Mouse (Mus musculus) forebrain, postnatal 0 days (tissue): ENCODE data around the gene Tanc1. TPM values are rescaled to one million over a fixed set of nuclear protein-coding genes. Genes with fewer than 3 reads are reported as not detected.
A peak's percentile ranks its signal among the peaks of the same experiment; 100 is the strongest.

Experiments
- ATAC-seq: fragments of 200-750 bp; cut with Nextera tagmentation; 2 replicates; pipeline ENCODE4 v1.8.0; 2017; ENCODE audit warnings: mild to moderate bottlenecking, moderate library complexity
- DNase-seq: peaks from one replicate; pipeline ENCODE4 v3.0.0-alpha.2; 2015
- H3K27ac ChIP-seq: fragments of 300-500 bp; sonication (generic); 2 replicates; pipeline ENCODE4 v1.5.1; 2014; ENCODE audit warnings: low read depth, mild to moderate bottlenecking, antibody characterized with exemption, low read length, moderate library complexity, mixed read lengths
- H3K27me3 ChIP-seq: fragments of 300-500 bp; sonication (generic); 2 replicates; pipeline ENCODE4 v1.6.1; 2014; ENCODE audit warnings: mild to moderate bottlenecking, low read length, mixed read lengths; ENCODE audit not compliant: insufficient read depth
- H3K36me3 ChIP-seq: fragments of 300-500 bp; sonication (generic); 2 replicates; pipeline ENCODE4 v1.6.1; 2014; ENCODE audit warnings: mild to moderate bottlenecking, moderate library complexity; ENCODE audit not compliant: insufficient read depth
- H3K4me1 ChIP-seq: fragments of 300-500 bp; sonication (generic); 2 replicates; pipeline ENCODE4 v1.6.1; 2014; ENCODE audit warnings: antibody characterized with exemption; ENCODE audit not compliant: insufficient read depth
- H3K4me2 ChIP-seq: fragments of 300-500 bp; sonication (generic); 2 replicates; pipeline ENCODE4 v1.6.1; 2014; ENCODE audit warnings: low read depth, mild to moderate bottlenecking, moderate library complexity
- H3K4me3 ChIP-seq: fragments of 300-500 bp; sonication (generic); 2 replicates; pipeline ENCODE4 v1.5.1; 2014; ENCODE audit warnings: low read depth, low read length, mixed read lengths
- H3K9ac ChIP-seq: fragments of 300-500 bp; sonication (generic); 2 replicates; pipeline ENCODE4 v1.6.1; 2014; ENCODE audit warnings: mild to moderate bottlenecking
- H3K9me3 ChIP-seq: fragments of 300-500 bp; sonication (generic); 2 replicates; pipeline ENCODE4 v1.6.1; 2016; ENCODE audit warnings: low read length
- CTCF ChIP-seq: sonication (generic); IDR thresholded peaks from 2 replicates; pipeline ENCODE4 v1.5.1; 2016; ENCODE audit warnings: antibody characterized with exemption, control low read depth, low read depth
- WGBS: fragments of 180-500 bp; shearing (Covaris S2); extraction: QIAGEN DNeasy Blood & Tissue Kit; methylation state at CpG from one replicate; pipeline ENCODE4 v1.1.7; 2014; 5-methylcytosine and 5-hydroxymethylcytosine counted together
- polyA plus RNA-seq: library from polyadenylated mRNA; unstranded; fragments of >200 nt; fragmentation: Nextera tagmentation; extraction: Ambion mirVana; gene quantifications from 2 replicates; pipeline ENCODE4 v1.2.1, GENCODE M21; 2015
- total RNA-seq: library from RNA; depleted of rRNA; stranded (reverse); fragments of >200 nt; gene quantifications from 2 replicates; pipeline ENCODE4 v1.2.3, GENCODE M21; 2014

Tanc1 gene
- total and polyA plus RNA-seq, 2 experiments from 2014 or later = 2.9 to 5.0 TPM

- H3K36me3 ChIP-seq = no peaks in the 10 kb centered on the region
- no peaks in the 10 kb centered on the region for H3K9me3 ChIP-seq
- ATAC-seq (no peak), DNase-seq (no peak)
- H3K27me3 ChIP-seq = no peaks in the 10 kb centered on the region
- H3K4me2 ChIP-seq = no peak overlapping the region
- H3K27ac ChIP-seq = no peak overlapping the region
- WGBS = 88% methylated on average over 8 of the region's 8 CpGs
- H3K4me1 ChIP-seq = peaks cover 3% of the 10 kb centered on the region; the same call in 1 of the 2 replicates
- no peak overlapping the region for H3K9ac ChIP-seq
- TF ChIP-seq CTCF = no peak
- no peak overlapping the region for H3K4me3 ChIP-seq
These were observed 40.0 kb downstream of the Tanc1 start for GRCm38 (mm10) chr2:59651801-59652200.

DNA sequence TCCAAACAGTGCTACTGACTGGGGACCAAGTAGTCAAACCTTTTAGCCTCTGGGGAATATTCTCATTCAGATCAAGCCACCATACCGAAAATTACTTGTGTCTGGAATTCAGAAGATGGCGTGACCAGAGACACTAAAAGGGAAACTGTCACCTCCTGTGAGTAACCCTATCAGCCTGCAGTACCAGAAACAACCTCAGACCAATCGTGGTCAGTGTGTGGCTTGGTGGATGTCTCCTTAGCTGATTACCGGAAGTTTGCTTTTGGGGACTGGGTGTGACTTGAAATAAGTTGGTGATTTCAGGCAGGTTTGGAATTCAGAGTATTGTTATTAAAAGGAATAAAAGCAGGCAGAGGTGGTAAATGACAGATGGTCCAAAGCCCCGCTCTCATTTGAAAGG, 40.9 kb downstream of the Tanc1 start:
- 0 out of 2 replicates have a peak, but pooled peaks have one; percentile 22 for TF ChIP-seq CTCF
- H3K27me3 ChIP-seq = no peaks in the 10 kb centered on the region
- H3K4me1 ChIP-seq = peaks cover 3% of the 10 kb centered on the region; the same call in 1 of the 2 replicates
- ATAC-seq (no peak), DNase-seq (no peak)
- H3K9ac ChIP-seq = no peak overlapping the region
- no peak overlapping the region for H3K4me2 ChIP-seq
- no peak overlapping the region for H3K4me3 ChIP-seq
- H3K9me3 ChIP-seq = no peaks in the 10 kb centered on the region
- no peaks in the 10 kb centered on the region for H3K36me3 ChIP-seq
- H3K27ac ChIP-seq = no peak overlapping the region
- WGBS = 66% methylated on average over 5 of the region's 5 CpGs

DNA sequence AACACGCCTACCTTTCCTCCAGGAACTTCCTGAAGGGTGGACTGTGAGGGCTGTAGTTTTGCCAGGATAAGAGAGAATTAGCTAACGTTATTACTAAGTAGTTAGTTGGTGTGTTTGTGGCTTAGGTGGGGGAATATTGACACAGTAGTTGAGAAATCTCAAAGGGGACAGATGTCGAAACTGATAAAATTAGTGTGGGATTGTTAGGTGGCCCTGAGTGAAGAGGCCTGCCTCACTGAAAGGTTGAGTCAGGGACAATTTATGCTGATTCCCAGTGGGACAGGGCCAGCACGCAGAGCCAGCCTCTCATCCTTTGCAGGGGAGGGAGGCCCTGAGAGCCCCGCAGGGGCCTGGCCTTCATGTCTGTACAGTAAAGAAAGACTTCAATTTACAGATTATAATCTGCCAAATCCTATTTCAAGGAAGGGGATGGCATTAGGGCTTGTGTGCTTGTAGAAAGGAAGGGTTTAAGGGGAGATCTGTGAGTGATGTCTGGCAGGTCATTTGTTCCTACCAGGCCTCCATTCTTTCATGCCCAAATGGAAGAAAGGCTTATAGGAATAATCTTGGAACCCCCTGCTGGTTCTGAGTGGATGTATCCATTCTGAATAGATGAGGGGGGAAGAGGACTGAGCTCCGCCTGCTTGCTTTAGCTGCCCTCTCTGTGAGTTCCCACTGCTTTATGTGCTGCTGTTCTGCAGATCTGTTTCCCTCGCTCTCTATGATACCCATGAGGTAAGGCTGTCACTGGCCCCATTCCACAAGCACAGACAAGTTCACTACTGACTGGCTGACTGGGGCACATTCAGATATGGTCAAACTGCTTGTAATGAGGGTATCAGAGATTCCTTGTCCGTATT, 41.7 kb downstream of the Tanc1 start:
- no peak for DNase-seq
- peak; percentile 69 for ATAC-seq
- Histone ChIP-seq H3K9me3 (no peaks in the 10 kb centered on the region), H3K27me3 (no peaks in the 10 kb centered on the region), H3K36me3 (no peaks in the 10 kb centered on the region), H3K9ac (no peak overlapping the region), H3K4me3 (no peak overlapping the region), H3K4me2 (no peak overlapping the region), H3K27ac (no peak overlapping the region), H3K4me1 (peaks cover 3% of the 10 kb centered on the region; the same call in 1 of the 2 replicates)
- no peak; the same call in 1 of the 2 replicates for TF ChIP-seq CTCF
- 27% methylated on average over 8 of the region's 8 CpGs for WGBS

DNA sequence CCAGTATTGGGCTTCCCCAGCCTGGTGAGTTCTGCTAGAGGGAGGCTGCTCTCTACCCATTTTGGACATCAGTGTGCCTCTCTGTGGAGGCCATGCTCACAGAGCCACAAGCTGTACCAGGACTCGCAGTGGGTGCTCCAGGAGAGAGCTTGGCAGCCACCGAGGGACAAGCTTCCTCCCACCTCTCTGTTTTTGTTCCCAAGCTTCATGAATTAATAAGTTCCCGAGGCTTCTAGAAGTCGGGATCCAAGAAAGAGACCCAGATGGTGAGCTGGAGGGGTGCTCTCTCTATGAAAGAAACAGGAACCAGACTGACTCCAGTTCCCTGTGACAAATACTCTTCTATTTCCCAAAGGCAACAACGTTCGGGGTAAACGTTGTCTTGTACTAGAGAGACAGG, 43.6 kb downstream of the Tanc1 start:
- H3K4me2 ChIP-seq = no peak overlapping the region
- no peak overlapping the region for H3K4me3 ChIP-seq
- H3K9ac ChIP-seq = no peak overlapping the region
- H3K27ac ChIP-seq = no peak overlapping the region
- no peaks in the 10 kb centered on the region for H3K9me3 ChIP-seq
- peak; percentile 29 for DNase-seq
- no peak for TF ChIP-seq CTCF
- no peaks in the 10 kb centered on the region for H3K27me3 ChIP-seq
- H3K4me1 ChIP-seq = peaks cover 3% of the 10 kb centered on the region; the same call in 1 of the 2 replicates
- no peaks in the 10 kb centered on the region for H3K36me3 ChIP-seq
- 19% methylated on average over 7 of the region's 7 CpGs for WGBS
- 0 out of 2 replicates have a peak, but pooled peaks have one; percentile 7 for ATAC-seq

DNA sequence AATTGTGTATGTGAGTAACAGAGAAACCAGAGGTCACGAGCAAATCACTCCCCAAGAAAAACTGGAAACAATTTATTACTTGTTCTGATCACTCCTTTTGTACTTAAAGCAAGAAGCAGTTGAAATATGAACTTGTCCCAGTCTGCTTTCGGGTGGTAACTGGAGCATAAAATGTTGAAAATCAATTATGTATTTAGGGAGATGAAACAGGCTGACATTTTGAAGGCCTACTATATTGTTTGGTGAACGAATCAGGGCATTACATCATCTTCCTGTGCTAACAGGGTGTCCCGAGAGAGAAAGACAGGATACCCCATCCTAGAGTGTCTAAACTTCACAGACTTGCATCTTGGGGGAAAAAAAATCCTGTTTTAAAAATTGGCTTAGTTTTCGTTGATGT, 44.8 kb downstream of the Tanc1 start:
- H3K27me3 ChIP-seq = no peaks in the 10 kb centered on the region
- H3K4me2 ChIP-seq = no peak overlapping the region
- no peak overlapping the region for H3K27ac ChIP-seq
- H3K9ac ChIP-seq = no peak overlapping the region
- no peak for ATAC-seq
- 57% methylated on average over 5 of the region's 5 CpGs for WGBS
- H3K4me3 ChIP-seq = no peak overlapping the region
- H3K9me3 ChIP-seq = no peaks in the 10 kb centered on the region
- no peak for TF ChIP-seq CTCF
- no peak for DNase-seq
- peaks cover 3% of the 10 kb centered on the region; the same call in 1 of the 2 replicates for H3K4me1 ChIP-seq
- no peaks in the 10 kb centered on the region for H3K36me3 ChIP-seq

- H3K9me3 ChIP-seq = no peaks in the 10 kb centered on the region
- no peak overlapping the region for H3K4me2 ChIP-seq
- peaks cover 3% of the 10 kb centered on the region; the same call in 1 of the 2 replicates for H3K4me1 ChIP-seq
- ATAC-seq (no peak), DNase-seq (no peak)
- no peak overlapping the region for H3K9ac ChIP-seq
- no peaks in the 10 kb centered on the region for H3K27me3 ChIP-seq
- TF ChIP-seq CTCF = no peak
- no peak overlapping the region for H3K27ac ChIP-seq
- H3K36me3 ChIP-seq = no peaks in the 10 kb centered on the region
- H3K4me3 ChIP-seq = no peak overlapping the region
- 70% methylated on average over 6 of the region's 6 CpGs for WGBS
These were observed 47.8 kb downstream of the Tanc1 start for GRCm38 (mm10) chr2:59659686-59660085.

DNA sequence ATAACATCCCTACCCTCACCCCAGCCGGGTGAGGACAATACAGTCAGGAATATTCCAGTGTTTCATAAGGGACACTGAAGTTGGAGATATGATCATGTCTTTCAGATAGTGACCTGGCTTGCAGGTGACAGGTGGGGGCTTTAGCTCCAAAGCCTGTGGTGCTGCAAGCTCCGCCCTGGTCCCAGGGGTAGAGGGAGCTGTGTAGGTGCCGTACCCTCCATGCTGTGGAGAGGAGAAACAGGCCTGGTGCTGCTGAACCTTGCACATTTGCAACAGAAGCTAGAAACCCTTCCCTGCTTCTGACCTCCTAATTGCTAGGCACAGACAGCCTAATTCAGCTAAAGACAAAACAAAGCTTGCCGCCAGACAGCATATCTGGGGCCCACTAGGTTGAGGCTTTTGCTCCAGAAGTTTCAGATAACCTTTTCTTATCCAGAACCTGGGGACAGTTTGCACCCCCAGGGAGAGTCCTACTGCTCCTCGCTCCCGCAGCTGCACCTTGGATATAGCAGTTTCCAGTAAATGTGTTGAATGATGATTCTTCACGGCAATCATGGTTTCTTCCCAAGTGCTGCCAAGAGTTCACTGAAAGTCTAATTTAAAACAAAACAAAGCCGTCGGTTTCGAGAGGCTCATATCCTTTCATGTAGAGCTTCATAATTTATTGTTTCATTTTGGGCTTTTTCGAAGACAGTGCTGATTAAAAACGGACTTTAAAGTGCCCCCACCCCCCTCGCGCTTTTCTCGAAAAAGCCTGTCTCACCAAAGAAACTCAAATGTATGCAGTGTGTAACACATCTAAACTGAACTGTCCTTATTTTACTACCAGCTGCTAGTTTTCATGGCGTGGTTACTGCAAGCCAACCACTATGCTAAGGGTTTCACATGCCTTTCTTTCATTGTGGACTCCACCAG, 49.3 kb downstream of the Tanc1 start:
- no peak overlapping the region for H3K9ac ChIP-seq
- H3K4me1 ChIP-seq = no peaks in the 10 kb centered on the region
- no peak for TF ChIP-seq CTCF
- H3K4me3 ChIP-seq = no peak overlapping the region
- no peak for DNase-seq
- peak; percentile 23; the same call in 1 of the 2 replicates for ATAC-seq
- no peaks in the 10 kb centered on the region for H3K9me3 ChIP-seq
- H3K27ac ChIP-seq = no peak overlapping the region
- 32% methylated on average over 16 of the region's 16 CpGs for WGBS
- H3K27me3 ChIP-seq = no peaks in the 10 kb centered on the region
- H3K36me3 ChIP-seq = no peaks in the 10 kb centered on the region
- no peak overlapping the region for H3K4me2 ChIP-seq
